Mouse (Mus musculus) intestine, embryonic 14.5 days (tissue): ENCODE results near the gene Smtn. TPM values are rescaled to one million over a fixed set of nuclear protein-coding genes. Genes with fewer than 3 reads are reported as not detected.
A peak's percentile ranks its signal among the peaks of the same experiment; 100 is the strongest.

Source experiments
- ATAC-seq: fragments of 200-750 bp; cut with Nextera tagmentation; replicated peaks from 2 replicates; pipeline ENCODE4 v1.8.0; 2017; ENCODE audit warnings: low read depth, moderate number of reproducible peaks, moderate TSS enrichment, moderate library complexity; ENCODE audit not compliant: low FRiP score, low TSS enrichment
- DNase-seq: peaks from one replicate; pipeline ENCODE4 v3.0.0-alpha.2; 2018; ENCODE audit warnings: low spot score
- H3K27ac ChIP-seq: fragments of 300-500 bp; sonication (generic); 2 replicates; pipeline ENCODE4 v1.5.1; 2014; ENCODE audit warnings: low read depth, mild to moderate bottlenecking, control low read depth
- H3K27me3 ChIP-seq: fragments of 300-500 bp; sonication (generic); replicated peaks from 2 replicates; pipeline ENCODE4 v1.6.1; 2014; ENCODE audit warnings: low read length, control low read depth; ENCODE audit not compliant: control insufficient read depth, insufficient read depth
- H3K36me3 ChIP-seq: fragments of 300-500 bp; sonication (generic); 2 replicates; pipeline ENCODE4 v1.6.1; 2014; ENCODE audit warnings: low read length, control low read depth; ENCODE audit not compliant: control insufficient read depth, insufficient read depth
- H3K4me1 ChIP-seq: fragments of 300-500 bp; sonication (generic); replicated peaks from 2 replicates; pipeline ENCODE4 v1.6.1; 2014; ENCODE audit warnings: low read length, control low read depth, mixed read lengths; ENCODE audit not compliant: control insufficient read depth, insufficient read depth
- H3K4me2 ChIP-seq: fragments of 300-500 bp; sonication (generic); 2 replicates; pipeline ENCODE4 v1.6.1; 2014; ENCODE audit warnings: low read length
- H3K4me3 ChIP-seq: fragments of 300-500 bp; sonication (generic); 2 replicates; pipeline ENCODE4 v1.5.1; 2014; ENCODE audit warnings: low read depth, low read length, control low read depth, mixed read lengths
- H3K9ac ChIP-seq: fragments of 300-500 bp; sonication (generic); 2 replicates; pipeline ENCODE4 v1.6.1; 2014; ENCODE audit warnings: mild to moderate bottlenecking, low read length
- H3K9me3 ChIP-seq: fragments of 300-500 bp; sonication (generic); 2 replicates; pipeline ENCODE4 v1.6.1; 2016; ENCODE audit warnings: low read length, control low read depth; ENCODE audit not compliant: control insufficient read depth
- WGBS: fragments of 180-500 bp; shearing (Covaris S2); extraction: QIAGEN DNeasy Blood & Tissue Kit; methylation state at CpG from one replicate; pipeline ENCODE4 v1.1.7; 2014; 5-methylcytosine and 5-hydroxymethylcytosine counted together
- polyA plus RNA-seq: library from polyadenylated mRNA; unstranded; fragments of >200 nt; fragmentation: Nextera tagmentation; extraction: Ambion mirVana; gene quantifications from 2 replicates; pipeline ENCODE4 v1.2.1, GENCODE M21; 2014

Smtn gene
- polyA plus RNA-seq, 1 experiment from 2014 or later: 87.0 TPM

- H3K9ac ChIP-seq: peak overlapping the region; percentile 51
- H3K27me3 ChIP-seq: no peaks in the 10 kb centered on the region
- peaks cover 10% of the 10 kb centered on the region; the same call in 1 of the 2 replicates for H3K4me1 ChIP-seq
- no peak for DNase-seq
- H3K27ac ChIP-seq: peak overlapping the region; percentile 48; the same call in 1 of the 2 replicates
- H3K9me3 ChIP-seq: no peaks in the 10 kb centered on the region
- 0 out of 2 replicates have a peak, but pooled peaks have one; percentile 4 for ATAC-seq
- H3K4me3 ChIP-seq: peak overlapping the region; percentile 47
- WGBS: 19% methylated on average over 4 of the region's 4 CpGs
- peaks cover 10% of the 10 kb centered on the region for H3K36me3 ChIP-seq
- H3K4me2 ChIP-seq: peak overlapping the region; percentile 69
Measured at GRCm38 (mm10) chr11:3515216-3515615, 25.2 kb downstream of the Smtn start.

GRCm38 (mm10) chr11:3514529-3515054, 25.8 kb downstream of the Smtn start, which contains the start of gene Selenom:
Gene Selenom, plus strand, starts transcription at chr11:3514684.
- Histone ChIP-seq H3K27ac (peak within 1 kb of the TSS; percentile 48; the same call in 1 of the 2 replicates), H3K4me3 (peak within 1 kb of the TSS; percentile 47), H3K4me1 (peaks cover 10% of the 10 kb centered on the region; the same call in 1 of the 2 replicates), H3K9ac (peak within 1 kb of the TSS; percentile 51), H3K9me3 (no peaks in the 10 kb centered on the region), H3K27me3 (no peaks in the 10 kb centered on the region), H3K4me2 (peak within 1 kb of the TSS; percentile 69), H3K36me3 (peaks cover 4% of the 10 kb centered on the region; the same call in 1 of the 2 replicates)
- DNase-seq (peak; percentile 98), ATAC-seq (peak; percentile 68)
- WGBS: under 1% methylated on average over 26 of the region's 26 CpGs

- no peak overlapping the region for H3K9ac ChIP-seq
- H3K4me2 ChIP-seq: no peak overlapping the region
- no peak for ATAC-seq
- no peak overlapping the region for H3K4me3 ChIP-seq
- DNase-seq: no peak
- no peaks in the 10 kb centered on the region for H3K36me3 ChIP-seq
- peaks cover 15% of the 10 kb centered on the region for H3K4me1 ChIP-seq
- 86% methylated on average over 6 of the region's 6 CpGs for WGBS
- no peaks in the 10 kb centered on the region for H3K9me3 ChIP-seq
- no peak overlapping the region for H3K27ac ChIP-seq
- H3K27me3 ChIP-seq: no peaks in the 10 kb centered on the region
Measured at GRCm38 (mm10) chr11:3513291-3513690, 27.1 kb downstream of the Smtn start.

GRCm38 (mm10) chr11:3510321-3510720, 30.1 kb downstream of the Smtn start:
- H3K4me1 ChIP-seq: peaks cover 5% of the 10 kb centered on the region
- H3K9ac ChIP-seq: no peak overlapping the region

GRCm38 (mm10) chr11:3509181-3510085, 31.0 kb downstream of the Smtn start:
- Histone ChIP-seq H3K9ac (no peak overlapping the region), H3K4me3 (no peak overlapping the region), H3K27ac (no peak overlapping the region), H3K4me2 (no peak overlapping the region), H3K36me3 (no peaks in the 10 kb centered on the region), H3K27me3 (no peaks in the 10 kb centered on the region), H3K9me3 (no peaks in the 10 kb centered on the region), H3K4me1 (peaks cover 5% of the 10 kb centered on the region)
- DNase-seq (no peak), ATAC-seq (no peak)
- WGBS: 65% methylated on average over 8 of the region's 8 CpGs

More at GRCm38 (mm10) chr11:3510321-3510720, 30.1 kb downstream of the Smtn start:
- Histone ChIP-seq H3K4me3 (no peak overlapping the region), H3K4me2 (no peak overlapping the region), H3K9me3 (no peaks in the 10 kb centered on the region), H3K27ac (no peak overlapping the region), H3K36me3 (no peaks in the 10 kb centered on the region), H3K27me3 (no peaks in the 10 kb centered on the region)
- no peak for ATAC-seq
- no peak for DNase-seq
- WGBS: 75% methylated on average over 2 of the region's 2 CpGs

- Histone ChIP-seq H3K4me1 (peaks cover 5% of the 10 kb centered on the region; the same call in 1 of the 2 replicates), H3K9ac (no peak overlapping the region), H3K9me3 (no peaks in the 10 kb centered on the region), H3K36me3 (no peaks in the 10 kb centered on the region), H3K4me2 (no peak overlapping the region), H3K27ac (no peak overlapping the region), H3K4me3 (no peak overlapping the region), H3K27me3 (no peaks in the 10 kb centered on the region)
- ATAC-seq (no peak), DNase-seq (no peak)
- 35% methylated on average over 7 of the region's 7 CpGs for WGBS
Measured at GRCm38 (mm10) chr11:3508226-3508625, 32.2 kb downstream of the Smtn start.

GRCm38 (mm10) chr11:3503755-3504693, 36.4 kb downstream of the Smtn start:
- Histone ChIP-seq H3K27ac (no peak overlapping the region), H3K4me2 (peak overlapping the region; percentile 32), H3K4me1 (peaks cover 5% of the 10 kb centered on the region; the same call in 1 of the 2 replicates), H3K27me3 (no peaks in the 10 kb centered on the region), H3K9me3 (no peaks in the 10 kb centered on the region), H3K4me3 (0 out of 2 replicates have a peak overlapping the region, but pooled peaks have one; percentile 7), H3K9ac (peak overlapping the region; percentile 20; the same call in 1 of the 2 replicates), H3K36me3 (no peaks in the 10 kb centered on the region)
- no peak for DNase-seq
- 59% methylated on average over 11 of the region's 11 CpGs for WGBS
- no peak; the same call in 1 of the 2 replicates for ATAC-seq
